Mouse (Mus musculus) embryonic facial prominence, embryonic 14.5 days (tissue): Measurements from ENCODE around the gene Slc4a4. TPM values are rescaled to one million over a fixed set of nuclear protein-coding genes. Genes with fewer than 3 reads are reported as not detected.

ENCODE experiments used
- ATAC-seq: fragments of 200-750 bp; cut with Nextera tagmentation; 2 replicates; pipeline ENCODE4 v1.8.0; 2017; ENCODE audit warnings: low read depth, moderate number of reproducible peaks, moderate TSS enrichment
- DNase-seq: peaks from one replicate; pipeline ENCODE4 v3.0.0-alpha.2; 2015; ENCODE audit warnings: low spot score
- H3K27ac ChIP-seq: fragments of 300-500 bp; sonication (generic); replicated peaks from 2 replicates; pipeline ENCODE4 v1.5.1; 2014; ENCODE audit warnings: low read depth, mild to moderate bottlenecking, low read length, moderate library complexity
- H3K27me3 ChIP-seq: fragments of 300-500 bp; sonication (generic); replicated peaks from 2 replicates; pipeline ENCODE4 v1.6.1; 2014; ENCODE audit warnings: low read length; ENCODE audit not compliant: control insufficient read depth, insufficient read depth
- H3K36me3 ChIP-seq: fragments of 300-500 bp; sonication (generic); 2 replicates; pipeline ENCODE4 v1.6.1; 2014; ENCODE audit warnings: low read length, mixed read lengths; ENCODE audit not compliant: control insufficient read depth, insufficient read depth
- H3K4me1 ChIP-seq: fragments of 300-500 bp; sonication (generic); 2 replicates; pipeline ENCODE4 v1.6.1; 2014; ENCODE audit warnings: antibody characterized with exemption, low read length; ENCODE audit not compliant: control insufficient read depth, insufficient read depth
- H3K4me2 ChIP-seq: fragments of 300-500 bp; sonication (generic); 2 replicates; pipeline ENCODE4 v1.6.1; 2014; ENCODE audit warnings: low read depth, mild to moderate bottlenecking, low read length, moderate library complexity, mixed read lengths
- H3K4me3 ChIP-seq: fragments of 300-500 bp; sonication (generic); 2 replicates; pipeline ENCODE4 v1.5.1; 2014; ENCODE audit warnings: low read depth, mild to moderate bottlenecking, low read length
- H3K9ac ChIP-seq: fragments of 300-500 bp; sonication (generic); 2 replicates; pipeline ENCODE4 v1.6.1; 2014; ENCODE audit warnings: low read depth, mild to moderate bottlenecking, low read length, moderate library complexity, mixed read lengths
- H3K9me3 ChIP-seq: fragments of 300-500 bp; sonication (generic); 2 replicates; pipeline ENCODE4 v1.6.1; 2016; ENCODE audit warnings: low read length; ENCODE audit not compliant: control insufficient read depth
- whole genome bisulfite sequencing: fragments of 180-500 bp; shearing (Covaris S2); extraction: QIAGEN DNeasy Blood & Tissue Kit; methylation state at CpG from one replicate; pipeline ENCODE4 v1.1.7; 2014; 5-methylcytosine and 5-hydroxymethylcytosine counted together
- polyA plus RNA-seq: library from polyadenylated mRNA; unstranded; fragments of >200 nt; fragmentation: Nextera tagmentation; extraction: Ambion mirVana; gene quantifications from 2 replicates; pipeline ENCODE4 v1.2.1, GENCODE M21; 2014

Gene Slc4a4
- polyA plus RNA-seq, 1 experiment from 2014 or later = 4.0 TPM

- Histone ChIP-seq H3K27me3 (no peaks in the 10 kb centered on the region), H3K4me2 (no peak overlapping the region), H3K27ac (no peak overlapping the region), H3K9ac (no peak overlapping the region), H3K4me3 (no peak overlapping the region), H3K4me1 (peaks cover 14% of the 10 kb centered on the region), H3K9me3 (no peaks in the 10 kb centered on the region), H3K36me3 (no peaks in the 10 kb centered on the region)
- ATAC-seq (no peak), DNase-seq (no peak)
- 51% methylated on average over 5 of the region's 5 CpGs for WGBS
Measured at GRCm38 (mm10) chr5:88925576-88925975, 39.0 kb downstream of the Slc4a4 start.

- Histone ChIP-seq H3K4me2 (no peak overlapping the region), H3K4me3 (no peak overlapping the region), H3K27me3 (no peaks in the 10 kb centered on the region), H3K9ac (no peak overlapping the region), H3K27ac (no peak overlapping the region), H3K4me1 (peaks cover 24% of the 10 kb centered on the region), H3K36me3 (no peaks in the 10 kb centered on the region), H3K9me3 (no peaks in the 10 kb centered on the region)
- WGBS = 44% methylated on average over 13 of the region's 13 CpGs
- DNase-seq (peak; percentile 73), ATAC-seq (no peak)
Measured at GRCm38 (mm10) chr5:88928201-88928916, 41.7 kb downstream of the Slc4a4 start.

- no peaks in the 10 kb centered on the region for H3K27me3 ChIP-seq
- no peak overlapping the region; the same call in 1 of the 2 replicates for H3K4me3 ChIP-seq
- H3K27ac ChIP-seq = no peak overlapping the region
- H3K9ac ChIP-seq = no peak overlapping the region
- no peaks in the 10 kb centered on the region for H3K9me3 ChIP-seq
- H3K4me1 ChIP-seq = peaks cover 25% of the 10 kb centered on the region
- 21% methylated on average over 18 of the region's 18 CpGs for WGBS
- peak overlapping the region; percentile 41 for H3K4me2 ChIP-seq
- DNase-seq (peak; percentile 91), ATAC-seq (peak; percentile 87)
- no peaks in the 10 kb centered on the region for H3K36me3 ChIP-seq
Measured at GRCm38 (mm10) chr5:88929392-88930094, 42.9 kb downstream of the Slc4a4 start.

GRCm38 (mm10) chr5:88930129-88930528, 43.5 kb downstream of the Slc4a4 start:
- H3K4me2 ChIP-seq = peak overlapping the region; percentile 41
- H3K9me3 ChIP-seq = no peaks in the 10 kb centered on the region
- no peak overlapping the region for H3K9ac ChIP-seq
- DNase-seq (no peak), ATAC-seq (0 out of 2 replicates have a peak, but pooled peaks have one; percentile 1)
- H3K4me3 ChIP-seq = no peak overlapping the region
- H3K4me1 ChIP-seq = peaks cover 25% of the 10 kb centered on the region
- H3K27ac ChIP-seq = peak overlapping the region; percentile 28; the same call in 1 of the 2 replicates
- H3K36me3 ChIP-seq = no peaks in the 10 kb centered on the region
- WGBS = 43% methylated on average over 5 of the region's 5 CpGs
- no peaks in the 10 kb centered on the region for H3K27me3 ChIP-seq

GRCm38 (mm10) chr5:88930611-88931010, 44.0 kb downstream of the Slc4a4 start:
- Histone ChIP-seq H3K27ac (peak overlapping the region; percentile 28; the same call in 1 of the 2 replicates), H3K9me3 (no peaks in the 10 kb centered on the region), H3K4me2 (no peak overlapping the region), H3K4me1 (peaks cover 25% of the 10 kb centered on the region), H3K9ac (no peak overlapping the region), H3K4me3 (no peak overlapping the region), H3K36me3 (no peaks in the 10 kb centered on the region), H3K27me3 (no peaks in the 10 kb centered on the region)
- WGBS = 38% methylated on average over 11 of the region's 11 CpGs
- peak; percentile 62 for DNase-seq
- ATAC-seq = no peak; the same call in 1 of the 2 replicates

- H3K27ac ChIP-seq = no peak overlapping the region
- H3K9ac ChIP-seq = no peak overlapping the region
- no peaks in the 10 kb centered on the region for H3K27me3 ChIP-seq
- H3K4me3 ChIP-seq = no peak overlapping the region
- no peaks in the 10 kb centered on the region for H3K9me3 ChIP-seq
- no peak overlapping the region for H3K4me2 ChIP-seq
- H3K4me1 ChIP-seq = peaks cover 25% of the 10 kb centered on the region
- no peaks in the 10 kb centered on the region for H3K36me3 ChIP-seq
- no peak for ATAC-seq
- DNase-seq = no peak
- 80% methylated on average over 9 of the region's 9 CpGs for WGBS
Measured at GRCm38 (mm10) chr5:88931176-88931575, 44.6 kb downstream of the Slc4a4 start.

- peak; percentile 39; the same call in 1 of the 2 replicates for ATAC-seq
- H3K4me3 ChIP-seq = no peak overlapping the region
- peak; percentile 88 for DNase-seq
Measured at GRCm38 (mm10) chr5:88933454-88933853, 46.8 kb downstream of the Slc4a4 start.

GRCm38 (mm10) chr5:88933946-88934345, 47.3 kb downstream of the Slc4a4 start:
- no peaks in the 10 kb centered on the region for H3K9me3 ChIP-seq
- peak; percentile 29 for DNase-seq
- WGBS = 57% methylated on average over 14 of the region's 14 CpGs
- peaks cover 25% of the 10 kb centered on the region for H3K4me1 ChIP-seq
- H3K9ac ChIP-seq = no peak overlapping the region
- peak overlapping the region; percentile 31 for H3K4me2 ChIP-seq
- H3K27me3 ChIP-seq = no peaks in the 10 kb centered on the region
- H3K36me3 ChIP-seq = no peaks in the 10 kb centered on the region
- no peak overlapping the region for H3K4me3 ChIP-seq
- ATAC-seq = no peak
- H3K27ac ChIP-seq = no peak overlapping the region; the same call in 1 of the 2 replicates

More at GRCm38 (mm10) chr5:88933454-88933853, 46.8 kb downstream of the Slc4a4 start:
- H3K27me3 ChIP-seq = no peaks in the 10 kb centered on the region
- peak overlapping the region; percentile 31 for H3K4me2 ChIP-seq
- H3K4me1 ChIP-seq = peaks cover 25% of the 10 kb centered on the region
- no peaks in the 10 kb centered on the region for H3K36me3 ChIP-seq
- WGBS = 28% methylated on average over 7 of the region's 7 CpGs
- no peak overlapping the region for H3K27ac ChIP-seq
- no peak overlapping the region for H3K9ac ChIP-seq
- no peaks in the 10 kb centered on the region for H3K9me3 ChIP-seq
